Mouse (Mus musculus) neutrophil, adult 83 days (primary cell): ENCODE data around the gene Zc2hc1b. TPM values are rescaled to one million over a fixed set of nuclear protein-coding genes. Genes with fewer than 3 reads are reported as not detected.

Experiments
- total RNA-seq, 2 experiments: library from RNA; stranded (reverse); gene quantifications; one replicate each; pipeline ENCODE4 v1.2.4; 2023

The Zc2hc1b gene
- not detected for total RNA-seq

DNA sequence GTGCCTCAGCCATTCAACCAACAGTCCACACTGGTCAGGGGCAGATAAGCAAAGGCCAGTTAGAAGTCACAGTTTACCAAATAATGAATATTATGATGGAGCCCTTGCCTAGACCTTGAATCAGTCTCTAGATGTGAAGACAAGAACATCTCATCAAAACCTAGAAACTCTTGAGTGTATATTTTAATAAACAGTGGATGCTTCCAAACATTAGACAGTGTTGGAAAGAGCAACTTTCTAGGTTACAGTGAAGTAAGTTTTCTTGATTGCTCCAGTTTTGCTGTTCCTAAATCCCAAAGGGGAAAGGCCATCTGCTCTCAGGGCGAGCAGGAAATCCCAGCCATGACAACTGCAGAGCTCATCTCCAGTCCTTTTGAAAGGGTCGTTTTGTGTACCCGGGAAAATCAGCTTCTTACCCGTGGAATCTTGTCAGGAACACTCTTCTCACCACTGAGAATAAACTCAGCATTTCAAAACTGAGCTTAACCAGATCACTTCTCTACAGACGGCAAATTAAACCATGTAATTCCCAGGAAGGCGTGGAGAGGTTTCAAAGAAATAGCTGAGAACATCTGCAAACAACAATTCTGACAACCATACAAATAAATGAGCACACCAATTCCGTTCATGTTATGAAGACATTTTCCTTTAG, at the start of gene Zc2hc1b:
Gene Zc2hc1b (minus strand): TSS at position 51 of the 652 bp plus-strand sequence.

DNA sequence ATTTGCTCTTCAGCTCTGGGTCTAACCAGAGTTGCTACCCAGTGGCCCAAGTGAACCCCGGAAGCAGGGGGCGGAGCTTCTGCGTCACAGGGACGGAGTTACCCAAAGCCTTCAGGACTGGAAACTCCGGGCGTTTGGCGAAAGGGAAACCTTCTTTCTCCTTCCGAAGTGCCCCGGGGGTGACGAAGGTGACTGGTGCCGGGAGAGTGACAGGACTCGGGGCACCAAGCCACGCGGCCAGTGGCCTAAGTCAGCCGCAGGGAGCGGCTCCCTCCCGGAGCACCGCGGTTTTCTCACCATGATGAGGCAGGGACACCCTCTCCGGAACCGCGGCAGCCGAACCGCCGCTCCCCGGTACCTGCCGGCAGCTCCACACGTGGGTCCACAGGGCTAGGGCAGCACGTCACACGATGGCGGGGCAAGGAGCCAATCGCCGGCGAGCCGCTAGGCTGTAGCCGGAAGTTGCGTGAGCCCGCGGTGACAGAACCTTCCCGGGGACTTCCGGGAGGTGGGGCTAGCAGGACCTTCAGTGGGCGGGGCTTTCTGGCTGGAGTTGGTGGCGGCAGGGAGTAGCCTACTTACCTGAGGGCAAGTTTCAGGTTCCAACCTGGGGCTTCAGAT, 15.0 kb upstream of the Zc2hc1b start, which contains the start of gene Ltv1:
Gene Ltv1 (minus strand): TSS at position 438 of the 621 bp plus-strand sequence.

Other genes starting within 250 kb of the Zc2hc1b start
- 10 to 100 TPM; 84.3 to 90.2 TPM for gene Stx11, start 213.7 kb downstream of the Zc2hc1b start, total RNA-seq
- 1 to 10 TPM; 7.6 to 8.4 TPM for gene Sf3b5, start 172.7 kb downstream of the Zc2hc1b start, total RNA-seq
- gene Plagl1, start 117.5 kb downstream of the Zc2hc1b start, total RNA-seq: 1 to 10 TPM; 3.3 to 3.6 TPM
- gene Ltv1, start 15.1 kb upstream of the Zc2hc1b start, total RNA-seq: 10 to 100 TPM; 30.7 to 32.2 TPM